Mouse (Mus musculus) kidney, postnatal 0 days (tissue): ENCODE measurements around the gene Atp5j. TPM values are rescaled to one million over a fixed set of nuclear protein-coding genes. Genes with fewer than 3 reads are reported as not detected.
A peak's percentile ranks its signal among the peaks of the same experiment; 100 is the strongest.

Experiments
- ATAC-seq: fragments of 200-750 bp; cut with Nextera tagmentation; replicated peaks from 2 replicates; pipeline ENCODE4 v1.8.0; 2017; ENCODE audit warnings: low read depth, moderate number of reproducible peaks, moderate TSS enrichment, moderate library complexity; ENCODE audit not compliant: low FRiP score
- DNase-seq: peaks from one replicate; pipeline ENCODE4 v3.0.0-alpha.2; 2016; ENCODE audit warnings: low spot score
- H3K27ac ChIP-seq: fragments of 300-500 bp; sonication (generic); 2 replicates; pipeline ENCODE4 v1.5.1; 2014; ENCODE audit warnings: mild to moderate bottlenecking
- H3K27me3 ChIP-seq: fragments of 300-500 bp; sonication (generic); 2 replicates; pipeline ENCODE4 v1.6.1; 2014; ENCODE audit warnings: low read length, mixed read lengths; ENCODE audit not compliant: insufficient read depth
- H3K36me3 ChIP-seq: fragments of 300-500 bp; sonication (generic); 2 replicates; pipeline ENCODE4 v1.6.1; 2014; ENCODE audit warnings: low read length, mixed read lengths; ENCODE audit not compliant: insufficient read depth
- H3K4me1 ChIP-seq: fragments of 300-500 bp; sonication (generic); replicated peaks from 2 replicates; pipeline ENCODE4 v1.6.1; 2014; ENCODE audit warnings: antibody characterized with exemption, low read length, mixed read lengths; ENCODE audit not compliant: insufficient read depth
- H3K4me2 ChIP-seq: fragments of 300-500 bp; sonication (generic); 2 replicates; pipeline ENCODE4 v1.6.1; 2014; ENCODE audit warnings: mild to moderate bottlenecking, low read length, moderate library complexity, mixed read lengths
- H3K4me3 ChIP-seq: fragments of 300-500 bp; sonication (generic); replicated peaks from 2 replicates; pipeline ENCODE4 v1.5.1; 2014; ENCODE audit warnings: low read depth, low read length
- H3K9ac ChIP-seq: fragments of 300-500 bp; sonication (generic); 2 replicates; pipeline ENCODE4 v1.6.1; 2014; ENCODE audit warnings: low read depth, low read length
- H3K9me3 ChIP-seq: fragments of 300-500 bp; sonication (generic); replicated peaks from 2 replicates; pipeline ENCODE4 v1.6.1; 2016; ENCODE audit warnings: low read length, inconsistent platforms, mixed read lengths
- CTCF ChIP-seq: IDR thresholded peaks from 2 replicates; pipeline ENCODE4 v1.5.1; 2016; ENCODE audit warnings: antibody characterized with exemption, low read depth, mild to moderate bottlenecking, moderate library complexity
- WGBS: fragments of 180-500 bp; shearing (Covaris S2); extraction: QIAGEN DNeasy Blood & Tissue Kit; methylation state at CpG from one replicate; pipeline ENCODE4 v1.1.7; 2014; 5-methylcytosine and 5-hydroxymethylcytosine counted together
- polyA plus RNA-seq: library from polyadenylated mRNA; unstranded; fragments of >200 nt; fragmentation: Nextera tagmentation; extraction: Ambion mirVana; gene quantifications from 2 replicates; pipeline ENCODE4 v1.2.1, GENCODE M21; 2015

The Atp5j gene
- 1,513 and 1,607 TPM in 2 replicates for polyA plus RNA-seq

GRCm38 (mm10) chr16:84835441-84835822 lies at the start of gene Atp5j:
TSS of gene Atp5j (minus strand) at chr16:84835625.
- Histone ChIP-seq H3K27ac (peak within 1 kb of the TSS; percentile 100), H3K27me3 (no peaks in the 10 kb centered on the region), H3K9me3 (no peaks in the 10 kb centered on the region), H3K4me2 (peak within 1 kb of the TSS; percentile 61), H3K36me3 (peaks cover 14% of the 10 kb centered on the region; the same call in 1 of the 2 replicates), H3K4me3 (peak within 1 kb of the TSS; percentile 96), H3K4me1 (peaks cover 8% of the 10 kb centered on the region), H3K9ac (peak within 1 kb of the TSS; percentile 99)
- peak; percentile 89 for DNase-seq
- peak; percentile 31 for ATAC-seq
- TF ChIP-seq CTCF: no peak
- 1% methylated on average over 42 of the region's 57 CpGs for WGBS

GRCm38 (mm10) chr16:84884572-84884971 lies 49.1 kb upstream of the Atp5j start:
- Histone ChIP-seq H3K4me1 (no peaks in the 10 kb centered on the region), H3K4me2 (no peak overlapping the region), H3K9me3 (no peaks in the 10 kb centered on the region), H3K27me3 (no peaks in the 10 kb centered on the region), H3K9ac (no peak overlapping the region), H3K36me3 (no peaks in the 10 kb centered on the region), H3K4me3 (no peak overlapping the region), H3K27ac (no peak overlapping the region)
- no peak for DNase-seq
- no peak for ATAC-seq
- no peak for TF ChIP-seq CTCF
- WGBS: 79% methylated on average over 8 of the region's 8 CpGs

GRCm38 (mm10) chr16:84881754-84882321 lies 46.4 kb upstream of the Atp5j start:
- ATAC-seq (no peak), DNase-seq (no peak)
- H3K9ac ChIP-seq: no peak overlapping the region
- no peak overlapping the region for H3K4me3 ChIP-seq
- H3K36me3 ChIP-seq: no peaks in the 10 kb centered on the region
- no peak overlapping the region for H3K27ac ChIP-seq
- 94% methylated on average over 7 of the region's 8 CpGs for WGBS
- H3K4me2 ChIP-seq: no peak overlapping the region
- no peaks in the 10 kb centered on the region for H3K4me1 ChIP-seq
- no peaks in the 10 kb centered on the region for H3K9me3 ChIP-seq
- TF ChIP-seq CTCF: no peak
- H3K27me3 ChIP-seq: no peaks in the 10 kb centered on the region

GRCm38 (mm10) chr16:84881168-84881567 lies 45.7 kb upstream of the Atp5j start:
- no peak for ATAC-seq
- 75% methylated on average over 9 of the region's 9 CpGs for WGBS

GRCm38 (mm10) chr16:84879146-84879545 lies 43.7 kb upstream of the Atp5j start:
- H3K9ac ChIP-seq: no peak overlapping the region
- no peaks in the 10 kb centered on the region for H3K9me3 ChIP-seq
- H3K4me3 ChIP-seq: no peak overlapping the region
- TF ChIP-seq CTCF: peak; percentile 86
- ATAC-seq: no peak
- WGBS: 21% methylated on average over 5 of the region's 5 CpGs
- no peaks in the 10 kb centered on the region for H3K36me3 ChIP-seq
- no peaks in the 10 kb centered on the region for H3K4me1 ChIP-seq
- H3K27me3 ChIP-seq: no peaks in the 10 kb centered on the region
- peak; percentile 72 for DNase-seq
- no peak overlapping the region for H3K4me2 ChIP-seq
- H3K27ac ChIP-seq: no peak overlapping the region

More at GRCm38 (mm10) chr16:84881168-84881567, 45.7 kb upstream of the Atp5j start:
- H3K27me3 ChIP-seq: no peaks in the 10 kb centered on the region
- H3K4me1 ChIP-seq: no peaks in the 10 kb centered on the region
- no peak for DNase-seq
- H3K4me3 ChIP-seq: no peak overlapping the region
- no peak overlapping the region for H3K27ac ChIP-seq
- no peaks in the 10 kb centered on the region for H3K36me3 ChIP-seq
- no peak overlapping the region for H3K4me2 ChIP-seq
- H3K9me3 ChIP-seq: no peaks in the 10 kb centered on the region
- no peak overlapping the region for H3K9ac ChIP-seq
- no peak for TF ChIP-seq CTCF

GRCm38 (mm10) chr16:84876082-84876481 lies 40.7 kb upstream of the Atp5j start:
- no peak overlapping the region for H3K27ac ChIP-seq
- WGBS: 38% methylated on average over 8 of the region's 8 CpGs
- H3K4me2 ChIP-seq: peak overlapping the region; percentile 46; the same call in 1 of the 2 replicates

GRCm38 (mm10) chr16:84875718-84876035 lies 40.3 kb upstream of the Atp5j start:
- 52% methylated on average over 7 of the region's 7 CpGs for whole genome bisulfite sequencing
- no peaks in the 10 kb centered on the region for H3K36me3 ChIP-seq
- H3K9me3 ChIP-seq: no peaks in the 10 kb centered on the region
- H3K27ac ChIP-seq: no peak overlapping the region
- no peak overlapping the region for H3K9ac ChIP-seq
- DNase-seq: peak; percentile 75
- no peaks in the 10 kb centered on the region for H3K27me3 ChIP-seq
- no peak; the same call in 1 of the 2 replicates for ATAC-seq
- H3K4me3 ChIP-seq: no peak overlapping the region
- no peak for TF ChIP-seq CTCF
- no peaks in the 10 kb centered on the region for H3K4me1 ChIP-seq
- H3K4me2 ChIP-seq: peak overlapping the region; percentile 46

More at GRCm38 (mm10) chr16:84876082-84876481, 40.7 kb upstream of the Atp5j start:
- Histone ChIP-seq H3K27me3 (no peaks in the 10 kb centered on the region), H3K4me1 (no peaks in the 10 kb centered on the region), H3K9me3 (no peaks in the 10 kb centered on the region), H3K9ac (no peak overlapping the region), H3K4me3 (no peak overlapping the region), H3K36me3 (no peaks in the 10 kb centered on the region)
- DNase-seq: peak; percentile 39
- TF ChIP-seq CTCF: no peak
- no peak for ATAC-seq
